Mouse (Mus musculus) testis, adult 2 months (tissue): ENCODE data around the gene Slc1a6. TPM values are rescaled to one million over a fixed set of nuclear protein-coding genes. Genes with fewer than 3 reads are reported as not detected.

Experiments used
- H3K27ac ChIP-seq: fragments of 200-500 bp; 2 replicates; pipeline ENCODE4 v1.5.1; 2012; ENCODE audit warnings: low read depth, low read length; ENCODE audit not compliant: control insufficient read depth, insufficient read depth
- H3K27me3 ChIP-seq: fragments of 200-500 bp; 2 replicates; pipeline ENCODE4 v1.6.1; 2012; ENCODE audit warnings: mild to moderate bottlenecking, low read length, moderate library complexity; ENCODE audit not compliant: control insufficient read depth, insufficient read depth
- H3K36me3 ChIP-seq: fragments of 200-500 bp; 2 replicates; pipeline ENCODE4 v1.6.1; 2012; ENCODE audit warnings: mild to moderate bottlenecking, low read length; ENCODE audit not compliant: control insufficient read depth, insufficient read depth
- H3K4me1 ChIP-seq: fragments of 200-500 bp; 2 replicates; pipeline ENCODE4 v1.6.1; 2012; ENCODE audit warnings: low read length; ENCODE audit not compliant: control insufficient read depth, insufficient read depth
- H3K4me3 ChIP-seq: fragments of 200-500 bp; 2 replicates; pipeline ENCODE4 v1.5.1; 2012; ENCODE audit warnings: low read depth, mild to moderate bottlenecking, low read length, moderate library complexity, mixed read lengths; ENCODE audit not compliant: control insufficient read depth
- CTCF ChIP-seq: fragments of 200-500 bp; IDR thresholded peaks from 2 replicates; pipeline ENCODE4 v1.5.1; 2012; ENCODE audit warnings: low read depth, mild to moderate bottlenecking, inconsistent platforms, low read length, moderate library complexity; ENCODE audit not compliant: control insufficient read depth, insufficient read depth, insufficient replicate concordance
- POLR2A ChIP-seq: fragments of 200-500 bp; IDR thresholded peaks from 2 replicates; pipeline ENCODE4 v1.6.1; 2012; ENCODE audit warnings: low read depth, mild to moderate bottlenecking, inconsistent platforms, low read length, moderate library complexity; ENCODE audit not compliant: control insufficient read depth
- polyA plus RNA-seq: library from polyadenylated mRNA; depleted of rRNA; stranded (reverse); fragments of >200 nt; gene quantifications from 2 replicates; pipeline ENCODE4 v1.2.3, GENCODE M21; 2012

The Slc1a6 gene
- polyA plus RNA-seq, 1 experiment = 0.65 TPM

DNA sequence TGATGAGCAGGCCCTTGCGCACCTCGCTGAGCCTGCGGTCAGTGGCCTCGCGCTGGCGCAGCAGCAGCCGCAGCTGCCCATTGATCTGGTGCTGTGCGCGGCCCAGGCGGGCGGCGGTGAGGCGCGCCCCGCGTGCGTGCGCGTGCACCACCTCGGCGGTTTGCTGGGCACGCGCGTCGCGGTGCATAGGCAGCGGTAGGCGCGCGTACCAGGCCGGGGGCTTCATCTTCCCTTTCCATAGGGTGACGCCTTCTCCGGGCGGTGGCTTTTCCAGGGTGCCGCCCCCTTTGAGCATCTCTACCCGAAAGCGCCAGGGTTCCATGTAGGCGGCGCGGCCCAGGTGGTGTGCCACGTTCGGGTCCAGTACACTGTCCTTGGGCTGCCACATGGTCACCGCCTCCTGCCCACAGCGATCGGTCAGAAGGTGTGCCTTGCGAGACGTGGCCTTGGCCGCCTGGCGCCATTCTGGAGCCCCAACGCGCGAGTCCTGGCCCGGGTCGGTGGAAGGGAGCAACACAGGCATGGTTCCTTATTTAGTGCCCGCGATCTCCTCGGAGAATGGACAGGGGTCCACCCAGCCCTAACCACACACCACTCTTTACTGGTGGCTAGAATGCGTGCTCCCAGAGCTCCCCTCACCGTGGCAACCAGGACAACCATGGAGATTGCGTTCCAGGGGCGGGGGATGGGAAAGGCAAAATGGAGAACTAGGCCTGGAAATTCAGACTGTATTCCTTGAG, 27.7 kb upstream of the Slc1a6 start, which contains the start of gene Ccdc105:
Ccdc105 (minus strand) TSS at position 614 of the 740 bp plus-strand sequence.
- Histone ChIP-seq H3K36me3 (no peaks in the 10 kb centered on the region), H3K4me3 (peak within 1 kb of the TSS; percentile 82), H3K4me1 (peaks cover 17% of the 10 kb centered on the region), H3K27me3 (no peaks in the 10 kb centered on the region), H3K27ac (peak within 1 kb of the TSS; percentile 81)
- TF ChIP-seq CTCF (no peak), POLR2A (peak; percentile 72)

DNA sequence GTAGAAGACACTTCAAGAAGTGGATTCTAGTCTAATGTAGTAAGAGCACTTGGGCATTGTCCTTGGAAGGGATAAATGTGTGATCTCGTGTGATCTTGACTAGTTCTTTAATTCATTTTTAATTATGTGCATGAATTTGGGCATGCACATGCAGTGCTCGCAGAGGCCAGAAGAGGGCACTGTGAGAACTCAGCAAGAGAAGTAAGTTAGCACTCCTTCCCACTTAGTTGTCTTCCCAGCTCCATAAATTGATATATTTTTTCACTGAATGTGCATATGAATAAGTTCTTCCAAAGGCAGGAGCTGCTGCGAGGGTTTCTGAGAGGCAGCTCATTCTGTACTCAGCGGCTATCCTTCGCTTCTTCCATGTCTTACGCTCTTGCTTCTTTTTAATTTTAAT, 24.3 kb upstream of the Slc1a6 start:
- TF ChIP-seq POLR2A (no peak), CTCF (peak; percentile 42; the same call in 1 of the 2 replicates)
- peaks cover 7% of the 10 kb centered on the region for H3K4me1 ChIP-seq
- no peak overlapping the region for H3K4me3 ChIP-seq
- no peaks in the 10 kb centered on the region for H3K27me3 ChIP-seq
- no peak overlapping the region for H3K27ac ChIP-seq
- no peaks in the 10 kb centered on the region for H3K36me3 ChIP-seq

DNA sequence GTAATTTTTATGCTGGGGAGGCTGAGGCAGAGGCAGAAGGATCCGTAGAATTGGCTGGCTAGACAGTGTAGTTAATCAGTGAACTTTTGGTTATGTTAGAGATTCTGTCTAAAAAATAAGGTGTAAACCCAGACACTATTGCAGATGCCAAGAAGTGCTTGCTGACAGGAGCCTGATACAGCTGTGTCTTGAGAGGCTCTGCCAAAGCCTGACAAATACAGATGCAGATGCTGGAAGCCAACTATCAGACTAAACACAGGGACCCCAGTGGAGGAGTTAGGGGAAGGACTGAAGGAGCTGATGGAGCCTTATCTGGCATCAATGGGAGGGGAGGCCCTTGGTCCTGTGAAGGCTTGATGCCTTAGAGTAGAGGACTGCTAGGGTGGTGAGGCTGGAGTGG, 14.7 kb upstream of the Slc1a6 start:
- no peak overlapping the region for H3K27ac ChIP-seq
- H3K27me3 ChIP-seq = no peaks in the 10 kb centered on the region
- no peaks in the 10 kb centered on the region for H3K36me3 ChIP-seq
- H3K4me3 ChIP-seq = no peak overlapping the region
- TF ChIP-seq CTCF (no peak), POLR2A (no peak)
- H3K4me1 ChIP-seq = 0 out of 2 replicates have a peak, but pooled peaks cover 3% of the 10 kb centered on the region

DNA sequence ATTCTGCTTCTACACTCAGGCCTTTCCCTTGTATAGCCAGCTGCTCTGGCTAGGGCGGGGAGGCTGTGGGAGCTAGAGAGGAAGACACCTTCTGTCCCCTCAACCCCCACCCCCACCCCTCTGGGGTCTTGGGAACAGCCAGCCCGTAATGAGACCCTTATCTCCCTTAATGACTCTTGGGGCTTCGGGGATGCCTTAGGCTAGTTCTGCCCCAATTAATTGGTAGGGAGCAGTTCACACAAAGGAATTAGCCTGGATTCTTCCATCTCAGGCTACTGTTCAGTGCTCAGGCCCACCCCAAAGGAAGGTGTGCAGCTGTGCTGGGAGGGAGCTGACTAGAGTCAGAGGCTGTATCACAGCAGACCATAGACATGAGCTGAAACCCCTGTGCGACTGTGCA, 4.5 kb upstream of the Slc1a6 start:
- Histone ChIP-seq H3K4me1 (peaks cover 4% of the 10 kb centered on the region), H3K4me3 (no peak overlapping the region), H3K27me3 (no peaks in the 10 kb centered on the region), H3K36me3 (no peaks in the 10 kb centered on the region), H3K27ac (no peak overlapping the region)
- TF ChIP-seq POLR2A (no peak), CTCF (no peak)

GRCm38 (mm10) chr10:78779527-78779926, 769 bp upstream of the Slc1a6 start:
- Histone ChIP-seq H3K4me3 (peak overlapping the region; percentile 72; the same call in 1 of the 2 replicates), H3K27ac (no peak overlapping the region), H3K4me1 (peaks cover 4% of the 10 kb centered on the region), H3K27me3 (no peaks in the 10 kb centered on the region), H3K36me3 (no peaks in the 10 kb centered on the region)
- TF ChIP-seq POLR2A (no peak), CTCF (no peak)

DNA sequence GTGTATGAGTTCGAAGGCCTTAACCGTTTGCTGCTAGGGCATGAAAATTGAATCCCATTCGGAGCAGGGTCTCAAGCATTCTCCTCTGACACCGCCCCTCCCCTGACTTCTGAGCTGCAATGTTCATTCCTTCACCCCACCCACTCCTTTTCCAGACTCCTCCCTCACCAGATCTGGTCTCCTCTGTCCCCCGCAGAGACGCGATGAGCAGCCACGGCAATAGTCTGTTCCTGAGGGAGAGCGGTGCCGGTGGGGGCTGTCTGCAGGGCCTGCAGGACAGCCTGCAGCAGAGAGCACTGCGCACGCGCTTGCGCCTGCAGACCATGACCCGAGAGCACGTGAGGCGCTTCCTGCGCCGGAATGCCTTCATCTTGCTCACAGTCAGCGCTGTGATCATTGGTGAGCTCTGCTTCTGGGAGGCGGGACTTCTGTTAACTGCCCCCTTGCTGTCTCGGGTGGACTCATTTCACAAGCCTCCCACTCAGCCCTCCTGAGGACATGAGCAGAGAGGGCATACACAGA, 7.3 kb downstream of the Slc1a6 start:
- no peak overlapping the region for H3K27ac ChIP-seq

DNA sequence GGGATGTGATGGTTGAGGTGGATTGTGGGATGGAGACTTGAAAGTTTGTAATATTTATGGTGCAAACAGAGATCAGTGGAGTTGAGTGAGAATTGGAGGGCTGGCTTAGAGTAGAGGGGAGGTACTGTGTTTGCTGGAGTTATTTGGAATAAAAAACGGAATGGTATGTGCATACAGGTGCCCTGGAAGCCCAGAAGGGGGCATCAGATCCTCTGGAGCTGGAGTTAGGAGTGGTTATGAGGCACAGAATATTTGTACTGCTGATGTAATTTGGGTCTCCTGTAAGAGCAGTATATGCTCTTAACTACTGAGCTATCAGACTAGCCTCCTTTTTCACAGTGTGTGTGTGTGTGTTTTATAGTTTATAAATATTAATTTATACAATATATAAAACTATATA, 10.3 kb downstream of the Slc1a6 start:
- no peaks in the 10 kb centered on the region for H3K36me3 ChIP-seq
- no peaks in the 10 kb centered on the region for H3K27me3 ChIP-seq
- H3K4me3 ChIP-seq = no peak overlapping the region
- H3K27ac ChIP-seq = no peak overlapping the region
- H3K4me1 ChIP-seq = peaks cover 7% of the 10 kb centered on the region
- no peak for TF ChIP-seq POLR2A
- no peak for TF ChIP-seq CTCF

More for the DNA sequence above, 7.3 kb downstream of the Slc1a6 start:
- peak overlapping the region; percentile 51 for H3K4me3 ChIP-seq
- peaks cover 7% of the 10 kb centered on the region for H3K4me1 ChIP-seq
- peak; percentile 59; the same call in 1 of the 2 replicates for TF ChIP-seq POLR2A
- TF ChIP-seq CTCF = no peak
- no peaks in the 10 kb centered on the region for H3K27me3 ChIP-seq
- H3K36me3 ChIP-seq = no peaks in the 10 kb centered on the region
